Mouse (Mus musculus): ENCODE results near the gene Zfp626. TPM values are rescaled to one million over a fixed set of nuclear protein-coding genes. Genes with fewer than 3 reads are reported as not detected.
"Not testable (repeated sequence)": the region's sequence is repeated elsewhere in the genome, so short reads cannot be mapped to it uniquely, and the experiment has no call there.

Zfp626 gene
- total RNA-seq, 2 experiments from 2014 or later: 4.6 to 5.9 TPM

- DNase-seq: peak; percentile 85 to 90
These were observed 53.6 kb downstream of the Zfp626 start for GRCm38 (mm10) chr7:27860396-27861235.

- not testable (repeated sequence) for DNase-seq
These were observed 55.6 kb downstream of the Zfp626 start for GRCm38 (mm10) chr7:27862578-27862977.

Other genes starting within 250 kb of the Zfp626 start
- 100 to 1,000 TPM; 168 to 200 TPM for gene Akt2, start 215.6 kb upstream of the Zfp626 start, total RNA-seq (2021)
- not detected for gene Ttc9b, start 153.3 kb upstream of the Zfp626 start, total RNA-seq (2021)
- 10 to 100 TPM; 19.1 to 21.7 TPM for gene Map3k10, start 132.6 kb upstream of the Zfp626 start, total RNA-seq (2021)
- gene Zfp607b, start 117.9 kb upstream of the Zfp626 start, total RNA-seq (2021): under 1 TPM; 0.69 to 0.85 TPM
- 1 to 10 TPM; 9.0 to 9.1 TPM for gene Zfp60, start 75.8 kb upstream of the Zfp626 start, total RNA-seq (2021)
- 1 to 10 TPM; 2.5 to 2.7 TPM for gene Zfp59, start 31.4 kb downstream of the Zfp626 start, total RNA-seq (2021)
- gene Zfp607a, start 50.3 kb downstream of the Zfp626 start, total RNA-seq (2021): 1 to 10 TPM; 2.2 to 3.1 TPM
- 1 to 10 TPM; 5.3 to 5.6 TPM for gene Zfp974, start 122.3 kb downstream of the Zfp626 start, total RNA-seq (2021)
- gene Zfp780b, start 172.0 kb downstream of the Zfp626 start, total RNA-seq (2021): 1 to 10 TPM; 8.9 to 9.7 TPM
- 1 to 10 TPM; 1.0 to 1.5 TPM for gene Zfp850, start 206.9 kb downstream of the Zfp626 start, total RNA-seq (2021)
- gene Psmc4, start 242.9 kb downstream of the Zfp626 start, total RNA-seq (2021): 10 to 100 TPM; 85.2 to 87.3 TPM